ENCODE assay signal across 26 mouse cellular contexts in genomic region chr12:52896785-52897184, GRCm38 (mm10).
DNase-seq lines count a peak whose midpoint lies in the region; ATAC-seq lines count a peak whose summit lies in the region.
"Had no signal": no experiment of that assay in that cellular context is flagged by ENCODE, and none has a peak within 500 bp of the region (broad histone marks: within the 10 kb centered on the region; RNA-seq: fewer than 3 reads in every experiment).

No protein-coding gene starts in this region.

- intact Hi-C loops in heart, postnatal 10 days (cut with DNase I) = loop anchor here (5.0 to 10.0 kb wide), 4 partner anchors 394 to 884 kb away; partner anchors contain the start of gene Arhgap5
- intact Hi-C loops in heart, postnatal 36 days (cut with DNase I) = loop anchor here (5.0 to 10.0 kb wide), 2 partner anchors 262 to 859 kb away; no protein-coding TSS in a partner anchor
- intact Hi-C loops in gastrocnemius, postnatal 14 days (cut with DNase I; ENCODE audit: low total_unique reads) = loop anchor here (5.0 to 10.0 kb wide), 3 partner anchors 62 to 884 kb away; no protein-coding TSS in a partner anchor

- peaks cover 6% of the 10 kb centered on the region; the same call in 1 of the 2 replicates for H3K4me1 ChIP-seq in midbrain, embryonic 14.5 days (ENCODE audit: control insufficient read depth, insufficient read depth, low read length)
- peaks cover 2% of the 10 kb centered on the region; the same call in 1 of the 2 replicates for H3K4me1 ChIP-seq in midbrain, embryonic 16.5 days (ENCODE audit: control insufficient read depth, insufficient read depth, low read length)
- H3K4me1 ChIP-seq: midbrain, embryonic 10.5 days had no signal

- ATAC-seq in cerebellum, adult (ENCODE audit: insufficient number of reproducible peaks, low FRiP score, low TSS enrichment) = no peak
- no peak for ATAC-seq in midbrain, embryonic 14.5 days (ENCODE audit: low FRiP score, low TSS enrichment)
- ATAC-seq in midbrain, embryonic 16.5 days = no peak
- ATAC-seq: Patski had no signal

- no peaks in the 10 kb centered on the region for H3K27me3 ChIP-seq in midbrain, embryonic 14.5 days (ENCODE audit: control insufficient read depth, insufficient read depth, low read length)
- H3K27me3 ChIP-seq in midbrain, embryonic 16.5 days (ENCODE audit: control insufficient read depth, insufficient read depth, low read depth, low read length) = no peaks in the 10 kb centered on the region
- H3K27me3 ChIP-seq: CH12.LX; forebrain, embryonic 15.5 days; heart, embryonic 15.5 days; kidney, embryonic 15.5 days; limb, embryonic 13.5 days; lung, embryonic 15.5 days; Patski had no signal

- H3K9me3 ChIP-seq in midbrain, embryonic 14.5 days (ENCODE audit: control insufficient read depth, low read length) = no peaks in the 10 kb centered on the region
- no peaks in the 10 kb centered on the region for H3K9me3 ChIP-seq in midbrain, embryonic 16.5 days (replicated peaks; ENCODE audit: control insufficient read depth, low read length, poor library complexity, severe bottlenecking)
- H3K9me3 ChIP-seq: forebrain, embryonic 15.5 days; heart, embryonic 15.5 days; kidney, embryonic 15.5 days; limb, embryonic 13.5 days; lung, embryonic 15.5 days; midbrain, embryonic 10.5 days had no signal

- H3K9ac ChIP-seq in midbrain, embryonic 14.5 days (replicated peaks; ENCODE audit: low read length) = no peak overlapping the region
- H3K9ac ChIP-seq in midbrain, embryonic 16.5 days (ENCODE audit: low read depth, low read length) = no peak overlapping the region
- H3K9ac ChIP-seq: forebrain, embryonic 15.5 days; heart, embryonic 15.5 days; hindbrain, embryonic 14.5 days; kidney, embryonic 15.5 days; limb, embryonic 13.5 days; lung, embryonic 15.5 days had no signal

- no peak overlapping the region for H3K27ac ChIP-seq in midbrain, embryonic 14.5 days (replicated peaks; ENCODE audit: low read depth, low read length)
- no peak overlapping the region for H3K27ac ChIP-seq in midbrain, embryonic 16.5 days (ENCODE audit: low read length)
- H3K27ac ChIP-seq: forebrain, embryonic 15.5 days; heart, adult 2 months; heart, embryonic 15.5 days; hindbrain, embryonic 14.5 days; kidney, embryonic 15.5 days; left cerebral cortex, adult 2 months; limb, embryonic 13.5 days; lung, embryonic 15.5 days; midbrain, embryonic 10.5 days had no signal

- peak; percentile 45 to 61 for DNase-seq in cerebellum, postnatal 14 days
- peak; percentile 62 to 74 for DNase-seq in heart, postnatal 10 days
- no peak for DNase-seq in heart, postnatal 36 days
- DNase-seq in midbrain, embryonic 14.5 days = peak; percentile 29
- DNase-seq in brain, adult 2 months (ENCODE audit: low read depth, low spot score) = peak; percentile 55
- DNase-seq in gastrocnemius, postnatal 14 days = no peak
- DNase-seq: adrenal gland, postnatal 10 days; gastrocnemius, postnatal 36 days; kidney, adult 18-20 months; kidney, postnatal 25 days; right cerebral cortex, postnatal 25 days; thymus, postnatal 14 days had no signal

- no peaks in the 10 kb centered on the region for H3K36me3 ChIP-seq in midbrain, embryonic 14.5 days (ENCODE audit: control insufficient read depth, insufficient read depth, low read length)
- H3K36me3 ChIP-seq in midbrain, embryonic 16.5 days (ENCODE audit: control insufficient read depth, insufficient read depth, low read length) = no peaks in the 10 kb centered on the region
- H3K36me3 ChIP-seq: forebrain, embryonic 15.5 days; heart, embryonic 15.5 days; kidney, embryonic 15.5 days; limb, embryonic 13.5 days; lung, embryonic 15.5 days had no signal

- WGBS in midbrain, embryonic 14.5 days = 51% methylated on average over 3 of the region's 3 CpGs
- WGBS in midbrain, embryonic 16.5 days = 53% methylated on average over 3 of the region's 3 CpGs

- H3K4me3 ChIP-seq in midbrain, embryonic 14.5 days (replicated peaks; ENCODE audit: low read depth, low read length) = no peak overlapping the region
- no peak overlapping the region for H3K4me3 ChIP-seq in midbrain, embryonic 16.5 days (ENCODE audit: low read depth, low read length)
- H3K4me3 ChIP-seq: forebrain, embryonic 15.5 days; heart, adult 2 months; heart, embryonic 15.5 days; kidney, embryonic 15.5 days; left cerebral cortex, adult 2 months; limb, embryonic 13.5 days; lung, embryonic 15.5 days; midbrain, embryonic 10.5 days had no signal

- H3K4me2 ChIP-seq in midbrain, embryonic 14.5 days (ENCODE audit: low read length) = no peak overlapping the region
- H3K4me2 ChIP-seq in midbrain, embryonic 16.5 days (ENCODE audit: low read length) = no peak overlapping the region
- H3K4me2 ChIP-seq: forebrain, embryonic 15.5 days; heart, embryonic 15.5 days; hindbrain, embryonic 14.5 days; kidney, embryonic 15.5 days; limb, embryonic 13.5 days; liver, embryonic 11.5 days; lung, embryonic 15.5 days had no signal

Comparison
In these comparisons a context has a peak if more than half of its experiments do, and no peak if none do; other contexts are left out.
1. DNase-seq: peak in cerebellum, postnatal 14 days (2 of 2), heart, postnatal 10 days (2 of 2), midbrain, embryonic 14.5 days (single experiment) and brain, adult 2 months (single experiment); none in heart, postnatal 36 days (0 of 2) and gastrocnemius, postnatal 14 days (single experiment).